In the genomic region with DNA sequence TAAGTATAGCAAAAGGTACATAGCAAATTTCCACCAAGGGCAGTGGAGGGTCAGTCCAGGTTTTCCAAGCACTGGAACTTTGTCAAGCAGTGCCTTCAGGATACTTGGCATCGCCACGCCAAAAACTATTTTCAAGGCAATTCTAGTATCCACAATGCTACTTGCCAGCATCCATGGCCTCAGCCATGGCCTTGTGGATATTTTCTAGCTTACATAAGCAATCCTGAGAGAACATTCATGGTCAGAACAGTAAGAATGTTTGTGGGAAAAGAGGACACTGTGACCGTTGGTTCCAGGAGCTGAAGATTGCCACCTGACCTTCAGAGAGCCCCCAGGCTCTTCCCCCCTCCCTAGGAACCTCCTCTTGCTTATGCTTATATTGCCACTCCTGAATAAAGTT, we compare ENCODE assay signal across 18 mouse cellular contexts. TPM values are rescaled to one million over a fixed set of nuclear protein-coding genes. Genes with fewer than 3 reads are reported as not detected.
DNase-seq lines count a peak whose midpoint lies in the region.
"Had no signal": no experiment of that assay in that cellular context is flagged by ENCODE, and none has a peak within 500 bp of the region (broad histone marks: within the 10 kb centered on the region; RNA-seq: fewer than 3 reads in every experiment).

No protein-coding gene starts in this region.

- peak; percentile 59 for DNase-seq in adrenal gland, adult 2 months
- DNase-seq in adrenal gland, postnatal 10 days, result peak; percentile 25
- DNase-seq in adrenal gland, postnatal 25 days, result peak; percentile 10
- peak; percentile 75 for DNase-seq in ovary, adult 18-20 months (ENCODE audit: low spot score)
- peak; percentile 20 for DNase-seq in testis, postnatal 14 days (ENCODE audit: low spot score)

RNA-seq across cellular contexts. Expression of a gene that starts 15.2 kb away (rescaled TPM):
- total RNA-seq in adrenal gland, adult 2 months (2021), result not detected
- not detected in 2 replicates for polyA plus RNA-seq in adrenal gland, adult 2 months (2012; rRNA removed)
- not detected for total RNA-seq in adrenal gland, postnatal 10 days (2021)
- total RNA-seq in adrenal gland, postnatal 25 days (2021), result not detected in 2 replicates
- total RNA-seq: adrenal gland, adult 18-20 months; ES-E14; forebrain, postnatal 0 days; MEL had no signal
- polyA plus RNA-seq: C2C12; cerebellum, adult 2 months; cortical plate, adult 2 months; embryonic facial prominence, embryonic 10.5 days; embryonic facial prominence, embryonic 12.5 days; forebrain, embryonic 11.5 days; forebrain, embryonic 13.5 days; forebrain, embryonic 15.5 days; forebrain, postnatal 0 days had no signal

RNA-seq across cellular contexts. Expression of a gene that starts 34.2 kb away (rescaled TPM):
- total RNA-seq in adrenal gland, adult 2 months (2021), result not detected
- not detected in 2 replicates for polyA plus RNA-seq in adrenal gland, adult 2 months (2012; rRNA removed)
- total RNA-seq in adrenal gland, postnatal 10 days (2021), result not detected
- total RNA-seq in adrenal gland, postnatal 25 days (2021), result not detected in 2 replicates
- total RNA-seq: adrenal gland, adult 18-20 months; ES-E14; forebrain, postnatal 0 days; MEL had no signal
- polyA plus RNA-seq: C2C12; cerebellum, adult 2 months; cortical plate, adult 2 months; embryonic facial prominence, embryonic 10.5 days; embryonic facial prominence, embryonic 12.5 days; embryonic facial prominence, embryonic 14.5 days; forebrain, embryonic 11.5 days; forebrain, embryonic 13.5 days; forebrain, embryonic 15.5 days; forebrain, postnatal 0 days had no signal

Comparison
In these comparisons a context has a peak if more than half of its experiments do, and no peak if none do; other contexts are left out.
1. Peak in every context shown above with its lines: DNase-seq.
2. DNase-seq: peak in every context shown above with its lines; median percentile 75 in ovary, adult 18-20 months; 59 in adrenal gland, adult 2 months; 25 in adrenal gland, postnatal 10 days; 20 in testis, postnatal 14 days; 10 in adrenal gland, postnatal 25 days.